8 mouse cellular contexts compared by ENCODE assay signal in the genomic region with DNA sequence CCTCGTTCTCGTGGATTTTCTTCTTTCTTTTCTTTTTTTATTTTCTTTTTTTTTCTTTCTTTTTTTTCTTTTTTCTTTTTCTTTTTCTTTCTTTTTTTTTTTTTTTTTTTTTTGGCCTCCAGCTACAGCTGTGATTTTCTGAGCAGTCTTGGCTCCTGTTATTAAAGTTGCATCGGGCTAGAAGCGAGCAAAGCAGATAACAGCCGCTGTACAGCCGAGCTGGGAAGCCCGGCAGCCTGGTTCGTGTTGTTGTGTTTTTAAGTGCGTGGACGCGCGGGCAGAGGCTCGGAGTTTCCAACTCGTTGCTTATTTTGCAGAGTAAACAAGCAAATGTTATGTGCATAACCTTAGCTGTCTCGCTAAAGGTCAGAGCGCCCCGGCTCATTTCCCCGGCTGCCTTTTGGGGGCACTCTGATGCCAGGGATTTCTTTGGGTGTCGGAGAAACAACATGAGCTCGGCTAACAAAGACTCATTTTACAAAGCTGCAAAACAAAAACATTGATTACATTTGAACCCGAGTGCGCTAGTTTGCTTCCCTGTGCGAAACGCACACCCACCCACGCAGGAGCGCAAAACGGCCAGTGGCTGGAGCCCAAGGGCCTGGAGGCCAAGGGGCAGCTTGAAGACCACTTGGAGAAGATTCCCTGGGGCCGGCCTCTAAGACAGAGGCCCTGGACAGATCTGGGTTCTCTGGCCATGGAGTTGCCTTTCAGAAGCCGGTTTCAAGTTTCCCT.
DNase-seq lines count a peak whose midpoint lies in the region; ATAC-seq lines count a peak whose summit lies in the region.

No protein-coding gene starts in this region.

- WGBS in embryonic facial prominence, embryonic 14.5 days = 5% methylated on average over 29 of the region's 29 CpGs
- WGBS in heart, embryonic 11.5 days (ENCODE audit: insufficient replicate concordance) = 8% methylated on average over 29 of the region's 29 CpGs
- 7% methylated on average over 29 of the region's 29 CpGs for WGBS in limb, embryonic 11.5 days
- WGBS in midbrain, embryonic 13.5 days = 9% methylated on average over 29 of the region's 29 CpGs
- WGBS in stomach, embryonic 15.5 days = 11% methylated on average over 29 of the region's 29 CpGs

- no peaks in the 10 kb centered on the region; the same call in 1 of the 2 replicates for H3K27me3 ChIP-seq in embryonic facial prominence, embryonic 14.5 days (replicated peaks; ENCODE audit: control insufficient read depth, insufficient read depth, low read length)
- H3K27me3 ChIP-seq in heart, embryonic 11.5 days (ENCODE audit: control insufficient read depth, insufficient read depth, low read length) = no peaks in the 10 kb centered on the region
- no peaks in the 10 kb centered on the region for H3K27me3 ChIP-seq in limb, embryonic 11.5 days (ENCODE audit: control insufficient read depth, insufficient read depth, low read length)
- no peaks in the 10 kb centered on the region; the same call in 1 of the 2 replicates for H3K27me3 ChIP-seq in midbrain, embryonic 13.5 days
- no peaks in the 10 kb centered on the region for H3K27me3 ChIP-seq in stomach, embryonic 15.5 days (replicated peaks)

- DNase-seq in brain, adult 2 months (ENCODE audit: low read depth, low spot score) = peak; percentile 75
- peak; percentile 86 for DNase-seq in embryonic facial prominence, embryonic 14.5 days (ENCODE audit: low spot score)
- DNase-seq in kidney, adult 9 months = peak; percentile 84
- DNase-seq in limb, embryonic 11.5 days (ENCODE audit: low spot score) = peak; percentile 83
- DNase-seq in natural killer cell, adult 2 months (ENCODE audit: low spot score in 2 of 2) = no peak

- ATAC-seq in embryonic facial prominence, embryonic 14.5 days (ENCODE audit: low read depth) = no peak
- no peak for ATAC-seq in heart, embryonic 11.5 days (replicated peaks; ENCODE audit: insufficient number of reproducible peaks, low FRiP score, low TSS enrichment)
- ATAC-seq in limb, embryonic 11.5 days (ENCODE audit: insufficient number of reproducible peaks, low FRiP score, low TSS enrichment, low read depth) = no peak
- ATAC-seq in midbrain, embryonic 13.5 days = peak; percentile 67; the same call in 1 of the 2 replicates
- ATAC-seq in stomach, embryonic 15.5 days (ENCODE audit: insufficient read depth, low FRiP score, low read depth) = no peak; the same call in 1 of the 2 replicates

- H3K4me1 ChIP-seq in embryonic facial prominence, embryonic 14.5 days (ENCODE audit: control insufficient read depth, insufficient read depth, low read length) = peaks cover 47% of the 10 kb centered on the region
- peaks cover 6% of the 10 kb centered on the region for H3K4me1 ChIP-seq in heart, embryonic 11.5 days (ENCODE audit: control insufficient read depth, insufficient read depth, low read length)
- peaks cover 34% of the 10 kb centered on the region for H3K4me1 ChIP-seq in limb, embryonic 11.5 days (ENCODE audit: control insufficient read depth, insufficient read depth, low read length)
- H3K4me1 ChIP-seq in midbrain, embryonic 13.5 days (replicated peaks) = peaks cover 40% of the 10 kb centered on the region
- peaks cover 16% of the 10 kb centered on the region for H3K4me1 ChIP-seq in stomach, embryonic 15.5 days

- peak overlapping the region; percentile 58 for H3K9ac ChIP-seq in embryonic facial prominence, embryonic 14.5 days (ENCODE audit: low read depth, low read length)
- H3K9ac ChIP-seq in heart, embryonic 11.5 days (ENCODE audit: low read depth, low read length) = peak overlapping the region; percentile 22; the same call in 1 of the 2 replicates
- peak overlapping the region; percentile 56 for H3K9ac ChIP-seq in limb, embryonic 11.5 days (ENCODE audit: low read length)
- peak overlapping the region; percentile 59 for H3K9ac ChIP-seq in midbrain, embryonic 13.5 days (replicated peaks)
- H3K9ac ChIP-seq in stomach, embryonic 15.5 days = no peak overlapping the region; the same call in 1 of the 2 replicates

- no peaks in the 10 kb centered on the region for H3K9me3 ChIP-seq in embryonic facial prominence, embryonic 14.5 days (ENCODE audit: control insufficient read depth, low read length)
- H3K9me3 ChIP-seq in heart, embryonic 11.5 days (replicated peaks; ENCODE audit: control insufficient read depth, low read length) = no peaks in the 10 kb centered on the region
- no peaks in the 10 kb centered on the region for H3K9me3 ChIP-seq in limb, embryonic 11.5 days (ENCODE audit: control insufficient read depth, low read length)
- H3K9me3 ChIP-seq in midbrain, embryonic 13.5 days = no peaks in the 10 kb centered on the region
- no peaks in the 10 kb centered on the region for H3K9me3 ChIP-seq in stomach, embryonic 15.5 days

- peak overlapping the region; percentile 63 for H3K4me2 ChIP-seq in embryonic facial prominence, embryonic 14.5 days (ENCODE audit: low read depth, low read length)
- peak overlapping the region; percentile 58 for H3K4me2 ChIP-seq in heart, embryonic 11.5 days
- H3K4me2 ChIP-seq in limb, embryonic 11.5 days (ENCODE audit: low read depth, severe bottlenecking) = peak overlapping the region; percentile 44
- H3K4me2 ChIP-seq in midbrain, embryonic 13.5 days (replicated peaks) = peak overlapping the region; percentile 63
- peak overlapping the region; percentile 64 for H3K4me2 ChIP-seq in stomach, embryonic 15.5 days

- H3K27ac ChIP-seq in embryonic facial prominence, embryonic 14.5 days (replicated peaks; ENCODE audit: low read depth, low read length) = peak overlapping the region; percentile 72
- H3K27ac ChIP-seq in heart, embryonic 11.5 days (ENCODE audit: low read depth, low read length) = peak overlapping the region; percentile 2; the same call in 1 of the 2 replicates
- H3K27ac ChIP-seq in limb, embryonic 11.5 days (replicated peaks; ENCODE audit: low read depth, low read length) = peak overlapping the region; percentile 87
- peak overlapping the region; percentile 81 for H3K27ac ChIP-seq in midbrain, embryonic 13.5 days
- H3K27ac ChIP-seq in stomach, embryonic 15.5 days = peak overlapping the region; percentile 59; the same call in 1 of the 2 replicates

- no peaks in the 10 kb centered on the region for H3K36me3 ChIP-seq in embryonic facial prominence, embryonic 14.5 days (ENCODE audit: control insufficient read depth, insufficient read depth, low read length)
- no peaks in the 10 kb centered on the region for H3K36me3 ChIP-seq in heart, embryonic 11.5 days (ENCODE audit: control insufficient read depth, insufficient read depth, low read length)
- no peaks in the 10 kb centered on the region for H3K36me3 ChIP-seq in limb, embryonic 11.5 days (ENCODE audit: control insufficient read depth, insufficient read depth, low read length)
- no peaks in the 10 kb centered on the region for H3K36me3 ChIP-seq in midbrain, embryonic 13.5 days
- no peaks in the 10 kb centered on the region for H3K36me3 ChIP-seq in stomach, embryonic 15.5 days

- H3K4me3 ChIP-seq in embryonic facial prominence, embryonic 14.5 days (ENCODE audit: low read depth, low read length) = peak overlapping the region; percentile 29
- peak overlapping the region; percentile 34 for H3K4me3 ChIP-seq in heart, embryonic 11.5 days (ENCODE audit: low read depth, low read length)
- H3K4me3 ChIP-seq in limb, embryonic 11.5 days (ENCODE audit: low read depth, low read length) = no peak overlapping the region
- peak overlapping the region; percentile 31 for H3K4me3 ChIP-seq in midbrain, embryonic 13.5 days (replicated peaks)
- H3K4me3 ChIP-seq in stomach, embryonic 15.5 days (replicated peaks) = peak overlapping the region; percentile 34

Comparison
In these comparisons a context has a peak if more than half of its experiments do, and no peak if none do; other contexts are left out.
1. DNase-seq: peak in brain, adult 2 months (single experiment), embryonic facial prominence, embryonic 14.5 days (single experiment), kidney, adult 9 months (single experiment) and limb, embryonic 11.5 days (single experiment); none in natural killer cell, adult 2 months (0 of 2).
2. H3K27ac ChIP-seq: peak in every context shown above with its lines; median percentile 87 in limb, embryonic 11.5 days; 81 in midbrain, embryonic 13.5 days; 72 in embryonic facial prominence, embryonic 14.5 days; 59 in stomach, embryonic 15.5 days; 2 in heart, embryonic 11.5 days.
3. Peak in every context shown above with its lines, with median percentiles within 50 percentile points of each other: H3K4me2 ChIP-seq.